Mouse (Mus musculus) v-Abl transformed pro-B cells (cell line): ENCODE data around the gene Gpr19.

Experiments used
- in situ Hi-C, 2 experiments: fragments of 400-800 bp; cut with MboI; formaldehyde crosslinking; loops; one replicate each; pipeline ENCODE4 v1.15.1; 2025; ENCODE audit not compliant: unreplicated experiment in 2 of 2

Gpr19 gene

GRCm38 (mm10) chr6:134926338-134926705 is 27.9 kb upstream of the Gpr19 start:
- in situ Hi-C loops = loop anchor here in 1 of 2 experiments (10.0 to 25.0 kb wide), 2 partner anchors 1628 to 2011 kb away; partner anchors contain the start of gene Arhgdib

GRCm38 (mm10) chr6:134925673-134926337 is 27.4 kb upstream of the Gpr19 start:
- in situ Hi-C loops = loop anchor here in 1 of 2 experiments (10.0 to 25.0 kb wide), 2 partner anchors 1629 to 2011 kb away; partner anchors contain the start of gene Arhgdib

- in situ Hi-C loops = loop anchor here in 1 of 2 experiments (10.0 kb wide), 1 partner anchor 1631 kb away; no protein-coding TSS in a partner anchor
These were observed 25.9 kb upstream of the Gpr19 start for GRCm38 (mm10) chr6:134924262-134924661.

GRCm38 (mm10) chr6:134923670-134924069 is 25.3 kb upstream of the Gpr19 start:
- in situ Hi-C loops = loop anchor here in 1 of 2 experiments (10.0 kb wide), 1 partner anchor 1631 kb away; no protein-coding TSS in a partner anchor

- in situ Hi-C loops = loop anchor here in 1 of 2 experiments (10.0 kb wide), 1 partner anchor 1632 kb away; no protein-coding TSS in a partner anchor
These were observed 24.3 kb upstream of the Gpr19 start for GRCm38 (mm10) chr6:134922511-134923195.

GRCm38 (mm10) chr6:134921695-134922510 is 23.5 kb upstream of the Gpr19 start:
- in situ Hi-C loops = loop anchor here in 1 of 2 experiments (10.0 kb wide), 1 partner anchor 1633 kb away; no protein-coding TSS in a partner anchor

- in situ Hi-C loops = loop anchor here in 1 of 2 experiments (10.0 kb wide), 1 partner anchor 1634 kb away; no protein-coding TSS in a partner anchor
These were observed 22.8 kb upstream of the Gpr19 start for GRCm38 (mm10) chr6:134921014-134921694.

- in situ Hi-C loops = loop anchor here in 1 of 2 experiments (10.0 kb wide), 1 partner anchor 1634 kb away; no protein-coding TSS in a partner anchor
These were observed 22.0 kb upstream of the Gpr19 start, which contains the start of gene Cdkn1b for GRCm38 (mm10) chr6:134920190-134921013. Gene Cdkn1b (plus strand): TSS chr6:134920401.

GRCm38 (mm10) chr6:134919511-134920189 is 21.3 kb upstream of the Gpr19 start:
- in situ Hi-C loops = loop anchor here in 1 of 2 experiments (10.0 kb wide), 1 partner anchor 1635 kb away; no protein-coding TSS in a partner anchor

- in situ Hi-C loops = no loop called here
These were observed 20.4 kb upstream of the Gpr19 start for GRCm38 (mm10) chr6:134918769-134919168.

GRCm38 (mm10) chr6:134917087-134917486 is 18.7 kb upstream of the Gpr19 start:
- in situ Hi-C loops = no loop called here

- in situ Hi-C loops = no loop called here
These were observed 18.3 kb upstream of the Gpr19 start for GRCm38 (mm10) chr6:134916641-134917040.

GRCm38 (mm10) chr6:134914523-134914922 is 16.1 kb upstream of the Gpr19 start:
- in situ Hi-C loops = no loop called here

GRCm38 (mm10) chr6:134905811-134906210 is 7.4 kb upstream of the Gpr19 start:
- in situ Hi-C loops = no loop called here

- in situ Hi-C loops = no loop called here
These were observed 5.8 kb upstream of the Gpr19 start for GRCm38 (mm10) chr6:134903891-134904884.

- in situ Hi-C loops = no loop called here
These were observed 5.0 kb upstream of the Gpr19 start for GRCm38 (mm10) chr6:134903368-134903767.

GRCm38 (mm10) chr6:134897443-134898094 is 809 bp downstream of the Gpr19 start:
- in situ Hi-C loops = loop anchor here (5.0 kb wide), 1 partner anchor 35 kb away; no protein-coding TSS in a partner anchor
